Comparison of ENCODE assay signal across 16 mouse cellular contexts in genomic region chr2:132697695-132698094, GRCm38 (mm10). TPM values are rescaled to one million over a fixed set of nuclear protein-coding genes. Genes with fewer than 3 reads are reported as not detected.
DNase-seq lines count a peak whose midpoint lies in the region; ATAC-seq lines count a peak whose summit lies in the region.
"Had no signal": no experiment of that assay in that cellular context is flagged by ENCODE, and none has a peak within 500 bp of the region (broad histone marks: within the 10 kb centered on the region; RNA-seq: fewer than 3 reads in every experiment).

No protein-coding gene starts in this region.

- H3K36me3 ChIP-seq in hindbrain, embryonic 13.5 days, result peaks cover 32% of the 10 kb centered on the region
- H3K36me3 ChIP-seq in hindbrain, embryonic 14.5 days (replicated peaks; ENCODE audit: control insufficient read depth, insufficient read depth), result peaks cover 31% of the 10 kb centered on the region
- peaks cover 31% of the 10 kb centered on the region for H3K36me3 ChIP-seq in neural tube, embryonic 15.5 days
- H3K36me3 ChIP-seq in liver, embryonic 11.5 days (ENCODE audit: control insufficient read depth, insufficient read depth, low read length), result no peaks in the 10 kb centered on the region
- peaks cover 7% of the 10 kb centered on the region; the same call in 1 of the 2 replicates for H3K36me3 ChIP-seq in limb, embryonic 10.5 days
- H3K36me3 ChIP-seq: lung, embryonic 15.5 days had no signal

- H3K9me3 ChIP-seq in hindbrain, embryonic 13.5 days, result no peaks in the 10 kb centered on the region
- no peaks in the 10 kb centered on the region for H3K9me3 ChIP-seq in hindbrain, embryonic 14.5 days (ENCODE audit: control insufficient read depth, low read length)
- no peaks in the 10 kb centered on the region for H3K9me3 ChIP-seq in neural tube, embryonic 15.5 days (replicated peaks)
- H3K9me3 ChIP-seq in liver, embryonic 11.5 days (ENCODE audit: control insufficient read depth, low read length), result no peaks in the 10 kb centered on the region
- H3K9me3 ChIP-seq in limb, embryonic 10.5 days (replicated peaks), result no peaks in the 10 kb centered on the region
- H3K9me3 ChIP-seq: lung, embryonic 15.5 days had no signal

- no peaks in the 10 kb centered on the region for H3K27me3 ChIP-seq in hindbrain, embryonic 13.5 days
- no peaks in the 10 kb centered on the region for H3K27me3 ChIP-seq in hindbrain, embryonic 14.5 days (ENCODE audit: control insufficient read depth, insufficient read depth, low read length)
- no peaks in the 10 kb centered on the region for H3K27me3 ChIP-seq in neural tube, embryonic 15.5 days (replicated peaks)
- H3K27me3 ChIP-seq in liver, embryonic 11.5 days (replicated peaks; ENCODE audit: control insufficient read depth, insufficient read depth, low read length), result no peaks in the 10 kb centered on the region
- no peaks in the 10 kb centered on the region for H3K27me3 ChIP-seq in limb, embryonic 10.5 days (ENCODE audit: low read depth, poor library complexity, severe bottlenecking)
- H3K27me3 ChIP-seq: CH12.LX; lung, embryonic 15.5 days had no signal

- WGBS in hindbrain, embryonic 13.5 days, result 75% methylated on average over 7 of the region's 7 CpGs
- 70% methylated on average over 7 of the region's 7 CpGs for WGBS in hindbrain, embryonic 14.5 days
- 69% methylated on average over 7 of the region's 7 CpGs for WGBS in neural tube, embryonic 15.5 days
- WGBS in liver, embryonic 11.5 days, result 67% methylated on average over 7 of the region's 7 CpGs
- WGBS in limb, embryonic 10.5 days, result 58% methylated on average over 7 of the region's 7 CpGs

- peak overlapping the region; percentile 44 for H3K27ac ChIP-seq in hindbrain, embryonic 13.5 days
- H3K27ac ChIP-seq in hindbrain, embryonic 14.5 days, result no peak overlapping the region
- H3K27ac ChIP-seq in neural tube, embryonic 15.5 days (replicated peaks), result 0 out of 2 replicates have a peak overlapping the region, but pooled peaks have one; percentile 28
- H3K27ac ChIP-seq in liver, embryonic 11.5 days (ENCODE audit: low read depth, low read length), result peak overlapping the region; percentile 1; the same call in 1 of the 2 replicates
- H3K27ac ChIP-seq in limb, embryonic 10.5 days, result no peak overlapping the region; the same call in 1 of the 2 replicates
- H3K27ac ChIP-seq: kidney, postnatal 0 days; lung, embryonic 15.5 days had no signal

- ATAC-seq in hindbrain, embryonic 13.5 days (ENCODE audit: low FRiP score), result no peak
- ATAC-seq in hindbrain, embryonic 14.5 days (ENCODE audit: low FRiP score), result no peak
- no peak for ATAC-seq in neural tube, embryonic 15.5 days (ENCODE audit: low FRiP score)
- ATAC-seq in liver, embryonic 11.5 days (replicated peaks; ENCODE audit: low FRiP score), result no peak
- ATAC-seq: forebrain, embryonic 16.5 days had no signal

- no peak for DNase-seq in hindbrain, embryonic 14.5 days (ENCODE audit: low spot score)
- no peak for DNase-seq in neural tube, embryonic 10.5 days (ENCODE audit: extremely low spot score, low spot score)
- no peak for DNase-seq in liver, embryonic 11.5 days (ENCODE audit: low spot score)
- DNase-seq in limb, embryonic 10.5 days (ENCODE audit: low spot score), result no peak
- no peak for DNase-seq in embryo, embryonic 11 days
- DNase-seq: adrenal gland, adult 8-10 months; cerebellum, postnatal 25 days; layer of hippocampus, adult 9-11 months; right cerebral cortex, postnatal 25 days had no signal

- no peak overlapping the region for H3K4me2 ChIP-seq in hindbrain, embryonic 13.5 days
- no peak overlapping the region for H3K4me2 ChIP-seq in hindbrain, embryonic 14.5 days (replicated peaks)
- H3K4me2 ChIP-seq in neural tube, embryonic 15.5 days, result no peak overlapping the region
- no peak overlapping the region for H3K4me2 ChIP-seq in liver, embryonic 11.5 days
- H3K4me2 ChIP-seq: lung, embryonic 15.5 days had no signal

- H3K4me3 ChIP-seq in hindbrain, embryonic 13.5 days, result no peak overlapping the region
- H3K4me3 ChIP-seq in hindbrain, embryonic 14.5 days (replicated peaks; ENCODE audit: low read length), result no peak overlapping the region
- H3K4me3 ChIP-seq in neural tube, embryonic 15.5 days (replicated peaks), result no peak overlapping the region
- H3K4me3 ChIP-seq in liver, embryonic 11.5 days (ENCODE audit: low read depth, low read length), result no peak overlapping the region
- no peak overlapping the region for H3K4me3 ChIP-seq in limb, embryonic 10.5 days
- H3K4me3 ChIP-seq: lung, embryonic 15.5 days; myocyte had no signal

- no peaks in the 10 kb centered on the region for H3K4me1 ChIP-seq in hindbrain, embryonic 13.5 days (replicated peaks)
- H3K4me1 ChIP-seq in hindbrain, embryonic 14.5 days (replicated peaks; ENCODE audit: control insufficient read depth, insufficient read depth, low read length), result no peaks in the 10 kb centered on the region
- H3K4me1 ChIP-seq in neural tube, embryonic 15.5 days, result no peaks in the 10 kb centered on the region
- H3K4me1 ChIP-seq in liver, embryonic 11.5 days (replicated peaks; ENCODE audit: control insufficient read depth, insufficient read depth, low read length), result peaks cover 40% of the 10 kb centered on the region
- peaks cover 6% of the 10 kb centered on the region for H3K4me1 ChIP-seq in limb, embryonic 10.5 days

- no peak overlapping the region for H3K9ac ChIP-seq in hindbrain, embryonic 13.5 days
- H3K9ac ChIP-seq in hindbrain, embryonic 14.5 days, result no peak overlapping the region
- H3K9ac ChIP-seq in neural tube, embryonic 15.5 days (replicated peaks), result no peak overlapping the region
- H3K9ac ChIP-seq in liver, embryonic 11.5 days (ENCODE audit: low read depth, low read length), result no peak overlapping the region
- H3K9ac ChIP-seq: lung, embryonic 15.5 days had no signal

RNA-seq across cellular contexts. Expression of gene Shld1, which starts 11.0 kb away (rescaled TPM):
- 22.5 and 25.5 TPM in 2 replicates for polyA plus RNA-seq in hindbrain, embryonic 13.5 days (2015; fragmentation: Nextera tagmentation; extraction: Ambion mirVana)
- 21.9 and 23.3 TPM in 2 replicates for polyA plus RNA-seq in hindbrain, embryonic 14.5 days (2014; fragmentation: Nextera tagmentation; extraction: Ambion mirVana)
- polyA plus RNA-seq in neural tube, embryonic 15.5 days (2015; fragmentation: Nextera tagmentation; extraction: Ambion mirVana), result 20.7 and 23.3 TPM in 2 replicates
- 14.1 and 14.9 TPM in 2 replicates for polyA plus RNA-seq in liver, embryonic 11.5 days (2014; fragmentation: Nextera tagmentation; extraction: Ambion mirVana)
- polyA plus RNA-seq in limb, embryonic 10.5 days (2016; fragmentation: Nextera tagmentation; extraction: Ambion mirVana), result 16.6 and 17.0 TPM in 2 replicates

Comparison
In these comparisons a context has a peak if more than half of its experiments do, and no peak if none do; other contexts are left out.
1. H3K27ac ChIP-seq: peak in hindbrain, embryonic 13.5 days (single experiment), neural tube, embryonic 15.5 days (single experiment) and liver, embryonic 11.5 days (single experiment); none in hindbrain, embryonic 14.5 days (single experiment) and limb, embryonic 10.5 days (single experiment).